Comparison of ENCODE assay signal across 9 mouse cellular contexts in the genomic region with DNA sequence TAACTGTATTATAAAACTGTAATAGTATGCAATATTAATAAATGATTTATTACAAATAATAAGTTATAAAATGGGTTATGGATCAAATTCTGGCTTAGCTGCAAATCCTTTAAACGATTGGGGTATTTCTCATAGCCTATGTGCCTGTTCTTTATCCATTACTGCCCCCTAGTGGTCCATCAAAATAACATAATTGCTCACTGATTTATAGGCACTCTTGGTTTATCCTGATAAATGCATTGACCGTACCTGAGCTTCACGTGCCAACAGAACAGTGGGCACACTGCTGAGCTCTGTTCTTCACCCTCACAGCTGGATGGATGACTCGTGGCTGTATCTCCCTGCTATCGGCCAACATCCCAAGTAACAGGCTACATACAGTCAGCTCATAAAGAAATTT. TPM values are rescaled to one million over a fixed set of nuclear protein-coding genes. Genes with fewer than 3 reads are reported as not detected.
DNase-seq lines count a peak whose midpoint lies in the region; ATAC-seq and TF ChIP-seq lines count a peak whose summit lies in the region.
"Had no signal": no experiment of that assay in that cellular context is flagged by ENCODE, and none has a peak within 500 bp of the region (broad histone marks: within the 10 kb centered on the region; RNA-seq: fewer than 3 reads in every experiment).

No protein-coding gene starts in this region.

- TF ChIP-seq EP300 in lung, postnatal 0 days (IDR thresholded peaks at IDR 0.05): no peak

- peak; percentile 84 for TF ChIP-seq CTCF in lung, postnatal 0 days (IDR thresholded peaks at IDR 0.05)

- no peaks in the 10 kb centered on the region for H3K27me3 ChIP-seq in limb, embryonic 11.5 days (ENCODE audit: control insufficient read depth, insufficient read depth, low read length)
- no peaks in the 10 kb centered on the region for H3K27me3 ChIP-seq in limb, embryonic 10.5 days (ENCODE audit: low read depth, poor library complexity, severe bottlenecking)
- no peaks in the 10 kb centered on the region for H3K27me3 ChIP-seq in lung, postnatal 0 days (replicated peaks; ENCODE audit: insufficient read depth, low read length)

- H3K4me3 ChIP-seq in limb, embryonic 11.5 days (ENCODE audit: low read depth, low read length): no peak overlapping the region
- no peak overlapping the region for H3K4me3 ChIP-seq in limb, embryonic 10.5 days
- H3K4me3 ChIP-seq in lung, postnatal 0 days (ENCODE audit: low read depth, low read length): no peak overlapping the region

- no peak overlapping the region for H3K9ac ChIP-seq in limb, embryonic 11.5 days (ENCODE audit: low read length)
- H3K9ac ChIP-seq in lung, postnatal 0 days (replicated peaks; ENCODE audit: low read depth): no peak overlapping the region

- no peak overlapping the region for H3K4me2 ChIP-seq in limb, embryonic 11.5 days (ENCODE audit: low read depth, severe bottlenecking)
- H3K4me2 ChIP-seq in lung, postnatal 0 days (replicated peaks; ENCODE audit: low read depth, low read length): no peak overlapping the region

- H3K36me3 ChIP-seq in limb, embryonic 11.5 days (ENCODE audit: control insufficient read depth, insufficient read depth, low read length): no peaks in the 10 kb centered on the region
- no peaks in the 10 kb centered on the region for H3K36me3 ChIP-seq in limb, embryonic 10.5 days
- H3K36me3 ChIP-seq in lung, postnatal 0 days (ENCODE audit: insufficient read depth, low read length): no peaks in the 10 kb centered on the region

- 18% methylated on average over 5 of the region's 5 CpGs for WGBS in limb, embryonic 11.5 days
- 31% methylated on average over 5 of the region's 5 CpGs for WGBS in limb, embryonic 10.5 days
- 14% methylated on average over 5 of the region's 5 CpGs for WGBS in lung, postnatal 0 days

- no peaks in the 10 kb centered on the region for H3K9me3 ChIP-seq in limb, embryonic 11.5 days (ENCODE audit: control insufficient read depth, low read length)
- H3K9me3 ChIP-seq in limb, embryonic 10.5 days (replicated peaks): no peaks in the 10 kb centered on the region
- no peaks in the 10 kb centered on the region for H3K9me3 ChIP-seq in lung, postnatal 0 days (ENCODE audit: low read length)

- ATAC-seq in limb, embryonic 11.5 days (ENCODE audit: insufficient number of reproducible peaks, low FRiP score, low TSS enrichment, low read depth): peak; percentile 60; the same call in 1 of the 2 replicates
- peak; percentile 49 for ATAC-seq in lung, postnatal 0 days
- ATAC-seq: Patski had no signal

- H3K4me1 ChIP-seq in limb, embryonic 11.5 days (ENCODE audit: control insufficient read depth, insufficient read depth, low read length): no peaks in the 10 kb centered on the region
- no peaks in the 10 kb centered on the region for H3K4me1 ChIP-seq in limb, embryonic 10.5 days
- no peaks in the 10 kb centered on the region for H3K4me1 ChIP-seq in lung, postnatal 0 days (ENCODE audit: insufficient read depth, low read depth, low read length)

- DNase-seq in cerebellum, adult 8-10 months: peak; percentile 37
- DNase-seq in cerebellum, postnatal 4 days (ENCODE audit: low spot score in 2 of 2): no peak
- no peak for DNase-seq in limb, embryonic 11.5 days (ENCODE audit: low spot score)
- no peak for DNase-seq in limb, embryonic 10.5 days (ENCODE audit: low spot score)
- DNase-seq in embryo, embryonic 10 days (ENCODE audit: low spot score): peak; percentile 83
- peak; percentile 82 for DNase-seq in lung, postnatal 0 days (ENCODE audit: low spot score)
- DNase-seq in telencephalon, adult 2 months (ENCODE audit: low read depth, low spot score): peak; percentile 50
- DNase-seq in thymus, postnatal 36 days: no peak

- H3K27ac ChIP-seq in limb, embryonic 11.5 days (replicated peaks; ENCODE audit: low read depth, low read length): no peak overlapping the region
- H3K27ac ChIP-seq in limb, embryonic 10.5 days: no peak overlapping the region
- no peak overlapping the region for H3K27ac ChIP-seq in lung, postnatal 0 days (ENCODE audit: low read length)

RNA-seq across cellular contexts. Expression of a gene that starts 7.5 kb away (rescaled TPM):
- polyA plus RNA-seq in limb, embryonic 11.5 days (2014; fragmentation: Nextera tagmentation; extraction: Ambion mirVana): 50.5 and 56.2 TPM in 2 replicates
- polyA plus RNA-seq in limb, embryonic 10.5 days (2016; fragmentation: Nextera tagmentation; extraction: Ambion mirVana): 54.1 and 64.4 TPM in 2 replicates
- polyA plus RNA-seq in lung, postnatal 0 days (2015; fragmentation: Nextera tagmentation; extraction: Ambion mirVana): 10.8 and 11.4 TPM in 2 replicates

RNA-seq across cellular contexts. Expression of a gene that starts 21.3 kb away (rescaled TPM):
- 2.4 and 2.7 TPM in 2 replicates for polyA plus RNA-seq in limb, embryonic 11.5 days (2014; fragmentation: Nextera tagmentation; extraction: Ambion mirVana)
- 1.8 and 2.2 TPM in 2 replicates for polyA plus RNA-seq in limb, embryonic 10.5 days (2016; fragmentation: Nextera tagmentation; extraction: Ambion mirVana)
- polyA plus RNA-seq in lung, postnatal 0 days (2015; fragmentation: Nextera tagmentation; extraction: Ambion mirVana): 20.3 and 23.6 TPM in 2 replicates
- polyA plus RNA-seq: Patski had no signal

RNA-seq across cellular contexts. Expression of a gene that starts 53.3 kb away (rescaled TPM):
- polyA plus RNA-seq in limb, embryonic 11.5 days (2014; fragmentation: Nextera tagmentation; extraction: Ambion mirVana): not detected in 2 replicates
- polyA plus RNA-seq in limb, embryonic 10.5 days (2016; fragmentation: Nextera tagmentation; extraction: Ambion mirVana): not detected in 2 replicates
- polyA plus RNA-seq in lung, postnatal 0 days (2015; fragmentation: Nextera tagmentation; extraction: Ambion mirVana): 0.10 TPM in 1 of 2 replicates, not detected in the other
- polyA plus RNA-seq: Patski had no signal

Comparison
In these comparisons a context has a peak if more than half of its experiments do, and no peak if none do; other contexts are left out.
1. DNase-seq: peak in cerebellum, adult 8-10 months (single experiment), embryo, embryonic 10 days (single experiment), lung, postnatal 0 days (single experiment) and telencephalon, adult 2 months (single experiment); none in cerebellum, postnatal 4 days (0 of 2), limb, embryonic 11.5 days (single experiment), limb, embryonic 10.5 days (single experiment) and thymus, postnatal 36 days (0 of 2).